Mouse (Mus musculus) cerebellum, adult 11 months (tissue): Measurements from ENCODE around the gene Ssbp3.

Source experiments
- DNase-seq: peaks from one replicate; pipeline ENCODE4 v3.0.0; 2022

The Ssbp3 gene

DNA sequence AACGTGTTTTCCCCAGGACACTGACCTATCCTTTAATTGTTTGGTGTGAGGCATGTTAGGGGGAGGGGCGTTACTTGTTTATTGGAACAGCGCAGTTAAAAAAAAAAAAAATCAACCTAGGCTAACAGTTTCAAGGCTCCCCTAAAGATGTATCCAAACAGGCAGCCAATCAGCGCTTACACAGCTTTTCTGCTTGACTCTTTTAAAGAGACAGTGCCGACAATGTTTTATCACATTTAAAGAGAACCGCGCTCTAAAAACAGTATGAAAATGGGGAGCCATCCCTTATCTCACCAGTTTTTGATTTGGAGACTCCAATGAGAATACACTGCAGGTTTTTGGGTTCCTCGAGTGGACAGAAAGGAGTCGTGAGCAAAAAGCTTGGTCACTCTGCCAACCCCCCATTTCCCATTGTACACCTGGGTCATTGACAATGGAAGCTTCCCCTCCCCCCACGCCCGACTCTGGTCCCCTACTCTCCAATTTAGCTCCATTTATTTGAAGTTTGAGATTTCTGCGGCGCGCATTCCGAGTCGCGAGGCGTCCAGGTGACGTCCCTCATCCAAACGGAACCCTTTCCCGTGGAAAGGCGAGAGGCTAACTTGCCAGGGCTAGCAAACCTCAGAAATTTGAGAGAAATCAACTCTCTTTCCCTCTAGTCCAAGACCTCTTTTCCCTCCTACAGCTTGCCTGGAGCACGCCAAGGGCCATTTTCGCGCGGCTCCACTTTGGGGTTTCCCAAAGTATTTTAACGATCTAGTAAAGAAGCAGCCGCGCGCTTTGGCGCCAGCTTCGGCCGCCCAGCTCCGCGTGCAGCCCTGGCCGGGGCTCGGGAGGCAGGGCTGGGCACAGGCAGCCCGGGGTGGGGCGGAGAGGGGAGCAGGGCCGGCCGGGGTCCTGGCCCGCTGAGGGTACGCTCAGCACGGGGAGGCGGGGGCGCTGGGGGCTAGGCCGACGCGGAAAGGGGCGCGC lies at the start of gene Ssbp3:
Gene Ssbp3, plus strand, starts transcription at position 501 of the 972 bp plus-strand sequence.
- DNase-seq, result peak; percentile 75

DNA sequence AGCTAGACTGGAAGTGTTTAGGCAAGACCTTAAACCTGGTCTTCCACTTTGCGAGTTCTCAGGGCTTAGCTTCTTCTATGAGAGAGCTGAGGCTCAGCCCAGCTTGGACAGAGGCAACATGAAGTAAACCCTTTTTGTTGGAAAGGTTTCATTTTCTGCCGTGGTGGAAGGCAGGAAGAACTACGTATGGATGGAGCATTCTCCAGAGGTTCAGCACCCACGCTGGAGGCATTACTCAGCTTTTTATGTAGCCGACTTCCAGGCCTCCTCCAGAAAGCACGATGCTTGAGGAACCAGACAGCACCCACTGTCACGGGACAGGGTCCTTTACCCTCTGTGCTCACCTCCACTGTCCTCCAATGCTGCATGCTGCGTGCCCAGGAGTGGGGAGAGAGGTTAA lies 48.6 kb upstream of the Ssbp3 start:
- DNase-seq, result no peak

DNA sequence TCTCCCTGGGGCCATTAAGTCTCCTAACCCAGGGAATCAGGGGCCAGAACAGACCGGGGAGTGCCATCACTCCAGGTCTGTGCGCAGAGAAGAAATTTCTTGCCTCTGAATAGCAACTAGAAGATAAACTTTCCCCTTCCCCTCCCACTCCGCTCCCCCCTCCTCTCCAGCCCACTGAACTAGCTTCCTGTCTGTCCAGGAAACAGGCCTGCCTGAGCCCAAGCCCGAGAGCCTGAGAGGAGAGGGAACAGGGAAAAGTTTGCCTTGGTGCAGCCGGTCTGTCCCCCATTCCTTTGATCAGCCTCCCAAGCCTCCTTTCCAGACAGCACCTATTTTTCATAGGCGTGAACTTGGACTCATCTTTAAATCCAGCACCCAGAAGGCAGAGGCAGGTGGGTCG lies 48.2 kb upstream of the Ssbp3 start:
- DNase-seq, result no peak

DNA sequence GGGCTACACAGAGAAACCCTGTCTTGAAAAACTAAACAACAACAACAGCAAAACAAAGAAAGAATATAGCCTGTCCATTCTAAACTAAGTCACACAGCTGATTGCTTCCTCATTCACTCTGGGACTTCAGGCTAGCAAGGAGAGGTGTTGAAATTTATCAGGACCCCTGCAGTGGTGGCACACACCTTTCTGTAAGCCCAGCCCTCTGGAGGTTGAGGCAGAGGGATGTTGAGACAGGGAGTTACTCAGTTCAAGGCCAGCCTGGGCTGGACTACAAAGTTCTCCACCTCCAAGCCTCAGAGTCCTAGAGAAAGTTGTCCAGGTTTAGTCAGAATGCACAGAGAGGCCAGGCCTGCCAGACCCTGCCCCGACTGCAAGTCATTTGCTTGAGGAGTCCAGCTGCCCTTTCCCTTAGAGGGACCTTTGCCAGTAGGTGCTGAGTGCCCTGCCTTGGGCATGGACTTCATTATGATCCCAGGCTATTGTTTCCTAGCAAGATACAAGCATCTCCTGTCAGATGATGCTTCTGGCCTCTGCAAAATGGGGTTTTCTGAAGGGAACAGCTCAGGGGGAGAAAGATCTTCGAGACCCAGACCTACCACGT lies 47.6 kb upstream of the Ssbp3 start:
- DNase-seq, result no peak

DNA sequence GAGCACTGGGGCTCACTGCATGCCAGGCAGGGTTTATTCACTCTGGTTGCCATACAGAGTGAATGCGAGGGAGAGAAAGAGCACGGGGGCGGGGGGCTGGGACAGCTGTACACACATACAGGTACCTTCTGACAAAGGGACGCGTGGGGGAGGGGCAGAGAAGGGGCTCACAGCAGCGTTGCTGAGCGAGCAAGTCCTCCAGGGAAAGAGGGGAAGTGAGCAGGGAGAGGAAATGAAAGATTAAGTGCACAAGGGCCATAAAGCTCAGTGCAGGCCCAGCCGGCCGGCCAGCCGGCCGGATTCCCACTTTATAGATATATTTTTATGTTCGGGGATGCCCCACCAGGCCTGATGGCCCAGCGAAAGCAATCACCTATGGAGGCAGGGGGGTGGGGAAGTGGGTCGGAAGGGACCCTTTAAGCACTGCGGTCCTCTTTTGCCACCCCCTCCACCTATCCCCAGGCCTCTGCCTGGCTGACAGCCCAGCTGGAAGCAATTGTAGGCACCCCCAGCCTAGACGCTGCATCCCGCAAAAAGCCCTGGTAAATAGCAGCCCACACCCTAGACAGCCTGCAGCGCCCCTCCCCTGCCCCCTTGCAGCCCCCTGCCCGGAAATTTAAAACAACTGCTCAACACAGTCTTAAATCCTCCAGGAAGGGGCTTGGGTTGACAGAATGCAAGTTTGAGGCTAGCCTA lies 44.9 kb upstream of the Ssbp3 start:
- DNase-seq, result no peak

DNA sequence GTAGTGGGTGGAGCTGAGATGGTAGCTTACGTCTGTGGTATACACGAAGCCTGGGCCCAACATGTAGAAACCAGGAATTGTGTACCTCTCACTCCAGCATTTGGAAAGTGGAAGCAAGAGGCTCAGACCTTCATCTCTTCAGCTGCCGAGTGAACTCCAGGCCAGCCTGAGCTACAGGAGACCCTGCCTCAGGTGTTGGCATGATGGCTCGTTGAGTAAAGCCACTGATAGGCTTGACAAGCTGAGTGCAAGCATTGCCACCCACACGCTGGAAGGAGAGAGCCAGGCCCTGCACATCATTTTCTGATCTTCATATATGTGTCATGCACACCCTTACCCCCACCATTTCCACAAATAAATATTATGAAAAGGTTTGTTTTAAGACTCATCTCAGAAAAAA lies 44.1 kb upstream of the Ssbp3 start:
- DNase-seq, result no peak

DNA sequence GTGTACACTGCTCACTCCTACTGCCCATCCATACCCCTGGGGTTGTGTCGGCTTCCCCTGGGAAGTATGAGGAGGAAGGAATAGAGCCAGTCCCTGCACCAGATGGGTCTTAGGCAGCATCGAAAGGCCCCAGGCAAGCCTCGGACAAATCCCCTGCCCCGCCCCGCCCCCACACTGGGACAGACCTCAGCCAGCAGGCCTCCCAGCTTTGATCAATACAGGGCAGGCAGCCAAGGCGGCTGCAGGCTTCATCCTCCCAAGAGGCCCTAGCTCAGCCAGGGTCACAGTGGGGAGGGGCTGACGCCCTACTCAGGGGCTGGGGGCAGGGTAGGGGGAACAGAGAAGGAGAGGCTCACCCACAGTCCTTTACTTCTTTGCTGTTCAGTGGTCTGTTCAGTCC lies 43.7 kb upstream of the Ssbp3 start:
- DNase-seq, result no peak

DNA sequence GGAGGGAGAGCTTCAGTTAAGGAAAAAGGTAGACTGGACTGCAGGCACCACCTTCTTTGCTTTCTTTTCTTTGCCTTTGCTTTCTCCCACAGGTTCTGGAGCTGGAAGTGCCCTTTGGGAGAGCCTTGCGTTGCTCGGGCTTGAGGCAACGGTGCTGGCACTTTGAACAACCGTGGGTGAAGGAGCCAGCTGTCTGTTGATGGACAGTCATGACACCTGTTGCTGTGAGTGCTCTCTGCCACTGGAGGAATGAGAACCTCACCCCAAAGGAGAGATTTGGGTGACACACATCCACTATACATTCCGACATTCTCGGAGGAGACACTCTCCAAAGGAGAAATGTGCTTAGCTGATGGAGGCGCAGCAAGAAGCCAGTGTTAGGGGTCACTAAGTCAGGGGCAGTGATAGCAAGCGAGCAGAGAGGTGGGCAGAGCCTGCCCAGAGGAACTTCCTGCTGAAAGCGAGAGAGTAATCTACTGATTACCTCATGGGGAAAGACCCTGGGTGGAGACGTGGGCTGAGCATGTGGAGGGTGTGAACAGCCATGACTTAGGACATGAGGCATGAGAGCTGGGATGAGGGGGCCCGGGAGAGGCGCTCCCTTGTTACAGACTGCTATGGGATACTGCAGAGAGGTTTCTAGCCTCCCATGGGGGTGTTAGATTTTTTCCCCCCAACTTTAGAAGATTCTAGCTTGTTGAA lies 41.6 kb upstream of the Ssbp3 start:
- DNase-seq, result no peak

DNA sequence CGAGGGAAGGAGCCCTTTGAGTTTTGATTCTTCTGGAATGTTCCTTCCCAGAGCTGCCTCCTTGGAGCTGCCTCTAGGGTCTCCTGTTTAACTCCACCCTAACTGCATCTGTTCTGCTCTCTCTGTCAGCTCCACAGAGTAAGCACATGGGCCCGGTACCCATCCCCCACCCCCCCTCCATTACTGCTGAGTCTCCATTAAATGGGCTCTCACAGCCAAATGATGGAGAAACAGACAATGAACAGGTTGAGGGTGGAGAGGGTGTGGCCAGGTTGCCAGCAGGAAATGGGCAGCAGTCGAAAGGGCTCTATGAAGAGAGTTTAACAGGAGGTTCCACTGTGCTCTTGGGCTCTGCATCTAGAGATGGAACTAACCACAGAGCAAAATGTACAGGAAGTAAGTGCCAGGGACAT lies 41.0 kb upstream of the Ssbp3 start:
- DNase-seq, result no peak

DNA sequence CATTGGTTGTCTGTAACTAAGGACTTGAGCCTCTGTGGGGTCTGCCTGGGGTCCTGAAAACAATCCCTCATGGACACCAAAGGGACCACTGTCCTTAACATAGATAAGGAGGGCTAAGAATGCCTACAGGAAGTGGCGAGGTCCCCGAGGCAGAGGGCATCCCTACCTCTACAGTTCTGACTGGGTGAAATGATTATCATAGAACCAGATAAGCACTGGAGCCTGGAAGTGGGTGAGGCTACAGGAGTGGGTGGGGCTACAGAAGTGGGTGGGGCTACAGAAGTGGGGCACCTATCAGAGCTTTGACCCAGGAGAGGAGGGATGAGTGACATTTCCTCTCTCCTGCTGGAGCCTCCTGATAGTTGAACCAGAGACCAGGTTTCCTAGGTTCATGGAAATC lies 39.9 kb upstream of the Ssbp3 start:
- no peak for DNase-seq

DNA sequence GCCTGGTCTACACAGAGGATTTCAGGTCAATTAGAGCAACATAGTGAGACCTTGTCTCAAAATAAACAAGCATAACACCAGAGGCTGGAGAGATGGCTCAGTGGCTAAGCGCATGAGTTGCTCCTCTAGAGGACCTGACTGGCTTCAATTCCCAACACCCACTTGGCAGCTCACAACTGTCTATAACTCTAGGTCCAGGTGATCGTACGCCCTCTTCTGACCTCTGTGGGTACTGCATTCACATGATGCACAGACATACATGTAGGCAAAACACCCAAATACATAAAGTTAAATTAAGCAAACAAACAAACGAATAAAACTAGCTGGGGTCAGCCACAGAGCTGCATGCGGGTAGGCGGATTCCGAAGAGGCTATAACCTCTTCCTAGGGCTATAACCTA lies 36.0 kb upstream of the Ssbp3 start:
- no peak for DNase-seq

DNA sequence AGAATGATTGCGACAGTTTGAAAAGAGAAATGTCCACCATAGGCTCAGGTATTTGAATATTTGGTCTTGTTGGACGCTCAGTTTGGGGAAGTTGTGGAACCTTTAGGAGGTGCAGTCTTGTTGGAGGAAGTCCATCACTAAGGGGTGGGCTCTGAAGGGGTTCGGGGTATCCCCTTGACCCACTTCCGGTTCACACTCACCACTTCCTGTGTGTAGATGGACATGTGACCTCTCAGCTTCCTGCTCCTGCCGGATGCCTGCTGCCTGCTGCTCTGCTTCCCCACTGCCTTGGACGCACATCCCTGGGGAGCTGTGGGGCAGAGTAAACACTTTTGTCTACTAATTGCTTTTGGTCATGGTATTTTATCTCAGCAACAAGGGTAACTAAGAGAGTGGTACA lies 29.4 kb upstream of the Ssbp3 start:
- DNase-seq, result no peak

DNA sequence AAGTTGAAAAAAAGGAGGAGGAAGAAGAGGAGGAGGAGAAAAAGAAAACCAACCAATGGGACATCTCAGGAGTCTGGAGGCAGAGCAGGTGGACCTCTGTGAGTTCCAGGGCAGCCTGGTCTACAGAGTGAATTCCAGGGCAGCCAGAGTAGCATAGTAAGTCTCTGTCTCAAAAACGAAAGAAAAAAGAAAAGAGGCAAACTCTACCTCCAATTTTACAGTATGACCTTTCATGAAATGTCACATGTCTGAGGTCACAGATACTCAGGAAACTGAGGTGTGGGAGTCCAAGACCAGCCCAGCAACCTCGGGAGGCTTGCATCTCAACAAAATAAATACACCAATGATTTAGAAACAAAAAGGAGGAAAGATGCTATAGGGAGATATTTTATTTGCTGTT lies 27.4 kb upstream of the Ssbp3 start:
- no peak for DNase-seq

DNA sequence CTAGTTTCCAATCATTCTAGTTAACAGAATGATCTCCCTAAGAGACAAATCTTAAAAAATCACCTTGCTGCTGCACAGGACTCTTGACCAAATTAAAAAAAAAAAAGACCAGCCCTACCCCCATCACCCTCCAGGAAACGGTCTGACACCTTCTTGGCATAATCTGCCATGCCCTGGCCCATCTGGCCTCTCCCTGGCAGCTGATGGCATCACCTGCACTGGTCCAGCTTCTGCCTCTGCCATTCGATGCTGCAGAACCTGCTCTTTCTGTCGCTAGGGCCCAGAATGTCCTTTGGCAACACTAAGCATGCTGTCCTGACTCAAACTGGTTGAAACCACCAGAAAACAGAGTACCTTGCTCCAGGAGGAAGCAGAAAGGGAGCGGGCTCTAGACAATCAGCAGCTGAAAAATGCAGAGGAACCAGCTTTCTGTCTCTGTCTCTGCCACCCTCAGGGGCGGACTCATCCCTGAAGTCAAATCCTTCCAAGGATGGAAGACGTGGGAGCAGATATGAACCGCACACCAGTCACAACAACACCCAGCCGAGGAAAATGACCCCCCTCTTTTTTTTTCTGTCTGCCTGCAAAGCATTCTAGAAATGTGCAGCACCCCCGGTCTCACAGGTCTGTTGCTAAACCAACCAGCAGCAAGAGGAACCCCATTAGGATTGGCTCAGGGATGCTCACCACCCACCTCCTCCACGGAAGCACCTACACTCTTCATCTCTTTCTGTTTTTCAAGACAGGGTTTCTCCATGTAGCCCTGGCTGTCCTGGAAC lies 24.0 kb upstream of the Ssbp3 start:
- no peak for DNase-seq

DNA sequence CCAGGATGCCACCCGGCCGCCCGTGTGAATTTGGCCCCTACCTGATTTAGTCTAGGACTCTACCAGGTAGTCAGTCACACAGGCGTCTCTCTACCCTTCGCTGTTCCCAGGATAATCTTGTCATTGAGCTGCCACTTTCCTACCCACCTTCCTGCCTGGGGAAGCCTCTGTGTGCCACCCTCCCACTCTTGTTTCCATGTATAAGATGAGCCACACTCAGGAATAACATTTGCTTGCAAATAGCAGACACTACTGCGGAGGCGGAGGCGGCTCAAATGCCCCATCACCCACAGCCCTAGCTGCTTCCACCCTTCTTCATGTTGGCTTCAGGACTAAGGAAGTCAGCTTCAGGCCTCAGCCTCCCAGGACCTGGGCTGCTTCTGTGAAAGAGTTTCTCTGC lies 14.4 kb upstream of the Ssbp3 start:
- no peak for DNase-seq

DNA sequence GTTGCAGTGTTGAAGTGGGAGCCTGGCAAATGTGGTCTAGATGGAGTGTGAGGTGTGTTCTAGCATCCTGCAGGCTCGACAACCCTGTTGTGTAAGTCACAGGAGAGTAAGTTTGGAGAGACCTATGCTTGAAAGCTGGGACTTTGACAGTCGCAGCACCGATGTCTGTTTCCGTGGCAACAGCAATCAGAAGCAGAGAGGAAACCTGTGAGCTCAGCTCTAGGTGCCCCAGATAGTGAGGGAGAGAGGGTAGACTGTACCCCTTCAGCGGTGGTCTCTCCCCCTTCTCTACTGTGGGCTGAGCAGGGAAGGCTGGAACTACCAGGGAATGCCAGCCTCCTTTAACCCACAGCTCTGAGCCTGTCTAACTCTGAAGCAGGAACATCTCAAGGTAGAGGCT lies 11.6 kb upstream of the Ssbp3 start:
- DNase-seq, result no peak

DNA sequence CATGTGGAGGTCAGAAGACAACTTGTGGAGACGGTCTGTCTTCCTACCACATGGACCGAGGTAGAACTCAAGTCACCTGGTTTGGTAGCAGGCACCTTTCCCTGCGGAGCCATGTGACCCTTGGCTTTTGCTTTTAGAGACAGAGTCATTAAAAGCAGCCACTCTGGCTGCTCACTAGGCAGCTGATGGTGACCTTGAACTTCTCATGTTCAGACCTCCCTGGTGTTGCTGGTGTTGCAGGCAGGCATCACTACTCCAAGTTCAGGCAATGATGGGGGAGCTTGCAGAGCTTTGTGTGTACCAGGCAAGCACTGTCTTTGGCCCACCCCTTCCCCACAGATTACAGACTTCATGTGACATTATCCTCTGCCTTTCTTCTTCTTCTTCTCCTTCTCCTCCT lies 11.0 kb upstream of the Ssbp3 start:
- no peak for DNase-seq

DNA sequence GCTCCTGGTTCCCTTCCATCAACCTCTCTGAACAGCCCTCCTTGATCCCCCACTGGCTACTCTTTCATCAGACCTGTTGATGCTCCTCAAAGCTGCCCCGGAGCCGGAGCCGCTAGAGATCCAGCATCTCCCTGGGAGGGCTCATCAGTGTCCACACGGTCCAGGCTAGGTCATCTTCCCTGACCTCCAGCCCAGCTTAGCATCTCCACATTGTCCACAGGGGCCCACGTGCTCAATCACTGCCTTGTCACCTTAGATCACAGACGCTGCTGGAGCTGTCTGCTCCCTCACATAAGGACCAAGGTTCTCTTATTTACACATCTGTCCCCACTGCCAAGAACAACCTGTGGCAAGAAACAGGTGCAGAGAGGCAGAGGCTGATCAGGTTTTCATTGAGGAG lies 9.8 kb upstream of the Ssbp3 start:
- DNase-seq, result no peak

DNA sequence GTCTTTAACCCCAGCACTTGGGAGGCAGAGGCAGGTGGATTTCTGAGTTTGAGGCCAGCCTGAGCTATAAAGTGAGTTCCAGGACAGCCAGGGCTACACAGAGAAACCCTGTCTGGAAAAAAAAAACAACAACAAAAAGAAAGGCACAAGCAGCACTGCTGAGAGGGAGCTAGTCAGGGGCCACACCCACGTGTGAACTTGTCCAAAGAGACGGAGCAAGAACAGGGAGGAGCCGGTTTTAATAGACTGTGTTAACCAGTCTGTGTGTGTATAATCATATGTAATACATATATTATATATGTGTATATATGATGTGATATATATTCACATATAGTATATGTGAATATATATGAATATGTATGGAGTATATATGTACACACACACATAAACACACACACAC lies 8.9 kb upstream of the Ssbp3 start:
- no peak for DNase-seq

DNA sequence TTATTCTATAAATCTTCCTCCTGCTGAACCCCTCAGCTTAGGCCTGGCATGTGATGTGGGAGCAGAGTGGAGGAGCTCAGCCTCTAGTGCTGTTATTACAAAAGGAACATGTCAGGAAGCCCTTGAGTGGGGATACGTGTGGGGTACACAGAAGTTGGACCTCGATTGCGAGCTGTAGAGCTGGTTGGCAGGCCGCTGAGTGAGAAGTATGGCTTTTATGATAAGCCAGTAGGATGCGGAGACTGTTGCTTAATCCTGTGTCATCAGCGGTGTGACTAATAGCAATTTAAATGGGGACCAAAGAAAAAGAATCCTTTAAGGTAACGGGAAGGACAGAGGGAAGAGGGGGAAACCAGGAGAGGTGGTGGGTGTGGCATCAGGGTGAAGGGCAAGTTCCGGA lies 8.3 kb upstream of the Ssbp3 start:
- no peak for DNase-seq

DNA sequence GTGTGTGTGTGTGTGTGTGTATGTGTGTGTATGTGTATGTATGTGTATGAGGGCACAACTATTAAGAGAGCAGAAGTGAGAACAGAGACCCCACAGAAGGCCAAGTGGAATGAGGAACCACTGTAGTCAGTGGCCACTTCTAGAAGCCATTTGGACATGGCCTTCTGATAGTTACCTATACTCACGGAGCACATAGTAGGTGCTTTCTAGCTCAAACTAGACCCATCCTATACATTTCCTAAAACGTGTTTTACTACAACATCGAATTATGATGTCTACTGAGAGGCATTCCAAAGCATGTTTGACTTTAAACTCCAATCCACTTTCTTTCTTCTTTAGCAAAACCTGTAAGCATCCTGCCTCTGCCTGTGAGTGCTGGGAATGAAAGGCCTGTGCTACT lies 4.6 kb upstream of the Ssbp3 start:
- DNase-seq, result no peak

DNA sequence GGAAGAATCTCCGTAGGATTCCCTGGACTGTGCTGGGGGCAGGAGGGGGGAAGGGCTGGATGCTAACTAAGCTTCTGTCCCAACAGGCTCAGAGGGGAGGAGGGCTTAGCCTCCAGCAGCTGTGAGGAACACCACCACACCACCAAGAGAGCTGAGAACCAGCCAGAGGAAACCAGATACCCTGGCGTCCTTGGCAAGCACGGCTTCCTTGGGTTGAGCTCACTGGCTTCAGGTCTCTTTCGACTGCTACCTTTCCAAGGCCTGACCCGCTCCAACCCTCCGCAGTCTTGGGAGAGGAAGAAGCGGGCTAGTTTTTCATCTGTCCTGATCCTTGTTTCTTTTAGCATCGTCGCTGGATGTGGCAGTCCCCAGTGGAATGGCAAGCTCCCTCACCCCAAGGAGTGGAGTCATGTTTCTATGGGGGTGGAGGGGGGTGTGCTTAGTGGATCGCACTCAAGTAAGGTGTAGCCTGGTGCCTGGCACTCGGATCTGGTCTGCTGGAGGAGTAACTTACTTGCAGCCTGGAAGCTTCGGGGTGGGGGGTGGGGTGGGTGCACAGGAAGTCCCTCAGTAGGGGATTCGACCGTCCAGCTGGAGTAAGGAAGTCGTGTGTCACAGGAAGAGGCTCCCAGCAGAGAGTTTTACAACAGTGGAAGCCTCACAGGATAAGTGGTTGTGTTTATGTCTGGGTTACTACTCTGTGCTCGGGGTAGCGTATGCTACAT lies 2.6 kb upstream of the Ssbp3 start:
- no peak for DNase-seq
